Mouse (Mus musculus): ENCODE data around the gene Eri3.

DNA sequence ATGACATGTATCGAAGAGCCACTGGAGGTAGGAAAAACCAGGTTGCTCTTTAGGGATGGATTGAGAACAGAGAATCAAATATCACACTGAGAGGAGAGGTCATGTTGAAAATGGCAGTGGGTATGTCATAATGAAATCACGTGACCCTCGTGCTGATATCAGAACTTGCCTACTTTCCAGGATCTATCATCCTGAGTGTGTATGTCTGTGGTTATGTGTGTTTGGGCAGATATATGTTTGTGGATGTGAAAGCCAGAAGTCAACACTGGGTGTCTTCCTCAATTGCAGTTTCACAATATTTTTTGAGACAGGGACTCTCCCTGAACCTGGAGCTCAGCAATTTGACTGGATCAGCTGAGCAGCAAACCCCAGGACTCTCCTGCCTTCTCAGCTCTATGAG, 4.7 kb upstream of the Eri3 start:
- TF ChIP-seq CTCF (IDR thresholded peaks at IDR 0.05; ENCODE audit: low read depth), result no peak
- TF ChIP-seq EP300 (IDR thresholded peaks at IDR 0.05; ENCODE audit: low read depth), result no peak
